Mouse (Mus musculus) CH12.LX (cell line): Measurements from ENCODE around the gene Farp1. TPM values are rescaled to one million over a fixed set of nuclear protein-coding genes. Genes with fewer than 3 reads are reported as not detected.

ENCODE experiments used
- DNase-seq: peaks from one replicate; pipeline ENCODE4 v3.0.0-alpha.2; 2013; ENCODE audit errors: extremely low read depth
- H3K27ac ChIP-seq: 2 replicates; pipeline ENCODE4 v1.5.1; 2012; ENCODE audit warnings: low read depth, mild to moderate bottlenecking, control low read depth, moderate library complexity; ENCODE audit not compliant: insufficient read depth
- H3K27me3 ChIP-seq: replicated peaks from 2 replicates; pipeline ENCODE3; 2012; ENCODE audit warnings: inconsistent platforms
- H3K36me3 ChIP-seq, 2 experiments: replicated peaks in 1 of 2; 2 replicates each; pipeline versions ENCODE3 to v1.6.1; 2012; ENCODE audit warnings: inconsistent platforms in 1 of 2, low read length in 1 of 2, mild to moderate bottlenecking in 1 of 2, mixed read lengths in 1 of 2, moderate library complexity in 1 of 2; ENCODE audit not compliant: control insufficient read depth in 1 of 2, insufficient read depth in 1 of 2
- H3K4me1 ChIP-seq, 2 experiments: 2 replicates each; pipeline ENCODE4 v1.6.1; 2012; ENCODE audit warnings: inconsistent platforms in 1 of 2, moderate library complexity in 1 of 2; ENCODE audit not compliant: insufficient read depth in 2 of 2, control insufficient read depth in 1 of 2
- H3K4me2 ChIP-seq: 2 replicates; pipeline ENCODE4 v1.6.1; 2012; ENCODE audit warnings: low read depth, mild to moderate bottlenecking, control low read depth; ENCODE audit not compliant: poor library complexity, insufficient read depth, severe bottlenecking
- H3K4me3 ChIP-seq, 3 experiments: fragments of 150-350 bp in 1 of 3; sonication (generic) in 1 of 3; replicated peaks in 1 of 3; 2 replicates each; pipeline versions ENCODE3 to v1.5.1; 2011 to 2012; ENCODE audit warnings: low read depth in 2 of 3, low read length in 2 of 3, mild to moderate bottlenecking in 2 of 3, moderate library complexity in 2 of 3, control low read depth in 1 of 3, improper control_type of control experiment in 1 of 3, inconsistent platforms in 1 of 3, mixed read lengths in 1 of 3; ENCODE audit not compliant: poor library complexity in 1 of 3
- H3K79me2 ChIP-seq: replicated peaks from 2 replicates; pipeline ENCODE4 v1.6.1; 2012; ENCODE audit warnings: mild to moderate bottlenecking, moderate library complexity; ENCODE audit not compliant: control insufficient read depth, poor library complexity, insufficient read depth, severe bottlenecking; ENCODE audit errors: extremely low read depth
- H3K9ac ChIP-seq: 2 replicates; pipeline ENCODE4 v1.6.1; 2012; ENCODE audit warnings: low read depth, mild to moderate bottlenecking, control low read depth, moderate library complexity; ENCODE audit not compliant: insufficient read depth
- H3K9me3 ChIP-seq: replicated peaks from 2 replicates; pipeline ENCODE3; 2012; ENCODE audit warnings: low read length, inconsistent platforms, mixed read lengths
- CHD1 ChIP-seq: IDR thresholded peaks from 2 replicates; pipeline ENCODE4 v1.6.1; 2012; ENCODE audit warnings: low read depth, low read length, improper control_type of control experiment, inconsistent platforms
- CHD2 ChIP-seq: IDR thresholded peaks from 2 replicates; pipeline ENCODE4 v1.6.1; 2011; ENCODE audit warnings: low read length, improper control_type of control experiment
- CTCF ChIP-seq, 2 experiments: IDR thresholded peaks in 1 of 2; conservative IDR thresholded peaks in 1 of 2; 2 replicates each; pipeline ENCODE4 v1.5.1; 2011 to 2012; ENCODE audit warnings: low read depth in 2 of 2, low read length in 2 of 2, improper control_type of control experiment in 1 of 2, inconsistent platforms in 1 of 2, mild to moderate bottlenecking in 1 of 2, moderate library complexity in 1 of 2
- ETS1 ChIP-seq: conservative IDR thresholded peaks from 2 replicates; pipeline ENCODE4 v1.6.1; 2012; ENCODE audit warnings: low read depth, mild to moderate bottlenecking, inconsistent platforms, low read length, improper control_type of control experiment, moderate library complexity
- GABPA ChIP-seq: IDR thresholded peaks from 2 replicates; pipeline ENCODE4 v1.6.1; 2012; ENCODE audit warnings: low read depth, low read length, improper control_type of control experiment, inconsistent platforms; ENCODE audit not compliant: insufficient replicate concordance
- IRF4 ChIP-seq: IDR thresholded peaks from 2 replicates; pipeline ENCODE4 v1.6.1; 2014; ENCODE audit warnings: low read depth, mild to moderate bottlenecking, inconsistent platforms, low read length, improper control_type of control experiment
- KAT2A ChIP-seq: IDR thresholded peaks from 2 replicates; pipeline ENCODE4 v1.6.1; 2012; ENCODE audit warnings: low read length, improper control_type of control experiment, inconsistent platforms; ENCODE audit not compliant: insufficient replicate concordance
- MAFK ChIP-seq: IDR thresholded peaks from 2 replicates; pipeline ENCODE4 v1.6.1; 2011; ENCODE audit warnings: low read length, improper control_type of control experiment; ENCODE audit not compliant: insufficient replicate concordance
- MAZ ChIP-seq: IDR thresholded peaks from 2 replicates; pipeline ENCODE4 v1.6.1; 2012; ENCODE audit warnings: low read depth, mild to moderate bottlenecking, inconsistent platforms, low read length, improper control_type of control experiment, moderate library complexity
- MEF2A ChIP-seq: IDR thresholded peaks from 2 replicates; pipeline ENCODE4 v1.6.1; 2014; ENCODE audit warnings: low read depth, mild to moderate bottlenecking, inconsistent platforms, low read length, improper control_type of control experiment, borderline replicate concordance
- MXI1 ChIP-seq: IDR thresholded peaks from 2 replicates; pipeline ENCODE4 v1.6.1; 2011; ENCODE audit warnings: mild to moderate bottlenecking, low read depth, low read length, improper control_type of control experiment
- NELFE ChIP-seq: IDR thresholded peaks from 2 replicates; pipeline ENCODE4 v1.6.1; 2011; ENCODE audit warnings: low read depth, low read length, improper control_type of control experiment
- NRF1 ChIP-seq: IDR thresholded peaks from 2 replicates; pipeline ENCODE4 v1.6.1; 2014; ENCODE audit warnings: low read depth, mild to moderate bottlenecking, inconsistent platforms, low read length, improper control_type of control experiment, moderate library complexity
- RCOR1 ChIP-seq: conservative IDR thresholded peaks from 2 replicates; pipeline ENCODE4 v1.6.1; 2012; ENCODE audit warnings: low read depth, mild to moderate bottlenecking, inconsistent platforms, low read length, improper control_type of control experiment
- SIN3A ChIP-seq: IDR thresholded peaks from 2 replicates; pipeline ENCODE4 v1.6.1; 2012; ENCODE audit warnings: low read length, improper control_type of control experiment, inconsistent platforms
- USF1 ChIP-seq: IDR thresholded peaks from 2 replicates; pipeline ENCODE4 v1.6.1; 2014; ENCODE audit warnings: low read depth, mild to moderate bottlenecking, inconsistent platforms, low read length, improper control_type of control experiment
- USF2 ChIP-seq: conservative IDR thresholded peaks from 2 replicates; pipeline ENCODE4 v1.6.1; 2011; ENCODE audit warnings: low read depth, low read length, improper control_type of control experiment
- ZC3H11A ChIP-seq: IDR thresholded peaks from 2 replicates; pipeline ENCODE4 v1.6.1; 2012; ENCODE audit warnings: low read depth, mild to moderate bottlenecking, inconsistent platforms, low read length, improper control_type of control experiment
- ZMIZ1 ChIP-seq: IDR thresholded peaks from 2 replicates; pipeline ENCODE4 v1.6.1; 2012; ENCODE audit warnings: low read depth, mild to moderate bottlenecking, inconsistent platforms, low read length, improper control_type of control experiment
- ZNF384 ChIP-seq: IDR thresholded peaks from 2 replicates; pipeline ENCODE4 v1.6.1; 2012; ENCODE audit warnings: low read depth, low read length, improper control_type of control experiment, inconsistent platforms
- dilution Hi-C: fragments of 300-500 bp; cut with MboI; formaldehyde crosslinking; loops from 2 replicates; pipeline ENCODE4 v1.14.3; 2020; ENCODE audit warnings: low sequenced_read_pairs; ENCODE audit not compliant: extremely low pct_unique_long_range_greater_than_20kb, extremely low pct_ligation_motif_present
- in situ Hi-C: fragments of 300-500 bp; cut with MboI; formaldehyde crosslinking; loops from 3 replicates; pipeline ENCODE4 v1.14.3; 2019; ENCODE audit warnings: low sequenced_read_pairs, low pct_ligation_motif_present, low pct_unique_long_range_greater_than_20kb, mixed read lengths
- polyA plus RNA-seq: library from polyadenylated mRNA; unstranded; fragments of >175 nt; gene quantifications from 2 replicates; pipeline ENCODE4 v1.2.1, GENCODE M21; 2012; ENCODE audit warnings: low read depth; ENCODE audit not compliant: insufficient read length
- total RNA-seq, 2 experiments: library from RNA; depleted of rRNA; stranded (reverse); fragments of 300-350 nt in 1 of 2; fragments of >200 nt in 1 of 2; gene quantifications; 2 replicates each; pipeline ENCODE4 v1.2.3; 2012 to 2014

Farp1 gene
- total and polyA plus RNA-seq, 3 experiments = 2.4 to 10.3 (median 2.5) TPM

GRCm38 (mm10) chr14:121251708-121252107 is 216.7 kb downstream of the Farp1 start:
- no peaks in the 10 kb centered on the region for H3K79me2 ChIP-seq
- peaks cover 0 to 54% of the 10 kb centered on the region in 2 experiments for H3K36me3 ChIP-seq
- DNase-seq = no peak
- H3K9ac ChIP-seq = no peak overlapping the region
- dilution Hi-C loops = no loop called here
- no peak overlapping the region for H3K27ac ChIP-seq
- no peak for TF ChIP-seq MAZ
- no peak for TF ChIP-seq ETS1
- no peak for TF ChIP-seq CHD2
- TF ChIP-seq ZC3H11A = no peak
- TF ChIP-seq CTCF (conservative IDR thresholded peaks at IDR 0.05 in 1 of 2, IDR thresholded peaks at IDR 0.05 in 1 of 2; ENCODE audit: low read depth in 2 of 2, low read length in 2 of 2) = no peak
- no peaks in the 10 kb centered on the region for H3K27me3 ChIP-seq
- no peak overlapping the region for H3K4me2 ChIP-seq
- no peak overlapping the region for H3K4me3 ChIP-seq
- in situ Hi-C loops = no loop called here
- H3K9me3 ChIP-seq = no peaks in the 10 kb centered on the region
- H3K4me1 ChIP-seq = peaks cover 11 to 30% of the 10 kb centered on the region in 2 experiments

GRCm38 (mm10) chr14:121252542-121252941 is 217.5 kb downstream of the Farp1 start:
- dilution Hi-C loops (no loop called here), in situ Hi-C loops (no loop called here)
- Histone ChIP-seq H3K36me3 (peaks cover 4 to 59% of the 10 kb centered on the region in 2 experiments), H3K9me3 (no peaks in the 10 kb centered on the region), H3K27ac (no peak overlapping the region), H3K79me2 (no peaks in the 10 kb centered on the region), H3K4me3 (no peak overlapping the region), H3K27me3 (no peaks in the 10 kb centered on the region), H3K9ac (no peak overlapping the region), H3K4me1 (peaks cover 11 to 23% of the 10 kb centered on the region in 2 experiments), H3K4me2 (no peak overlapping the region)
- no peak for TF ChIP-seq KAT2A
- TF ChIP-seq NELFE = no peak
- TF ChIP-seq IRF4 = no peak
- TF ChIP-seq MAFK = no peak
- TF ChIP-seq GABPA = no peak
- TF ChIP-seq CTCF (conservative IDR thresholded peaks at IDR 0.05 in 1 of 2, IDR thresholded peaks at IDR 0.05 in 1 of 2; ENCODE audit: low read depth in 2 of 2, low read length in 2 of 2) = no peak
- no peak for TF ChIP-seq ZMIZ1
- no peak for TF ChIP-seq CHD1
- no peak for TF ChIP-seq ETS1
- no peak for TF ChIP-seq MEF2A
- no peak for TF ChIP-seq SIN3A
- TF ChIP-seq ZNF384 = no peak
- TF ChIP-seq RCOR1 = no peak
- TF ChIP-seq NRF1 = no peak
- no peak for TF ChIP-seq MXI1
- TF ChIP-seq CHD2 = no peak
- no peak for TF ChIP-seq USF2
- TF ChIP-seq USF1 = no peak
- DNase-seq = no peak
